In the genomic region with DNA sequence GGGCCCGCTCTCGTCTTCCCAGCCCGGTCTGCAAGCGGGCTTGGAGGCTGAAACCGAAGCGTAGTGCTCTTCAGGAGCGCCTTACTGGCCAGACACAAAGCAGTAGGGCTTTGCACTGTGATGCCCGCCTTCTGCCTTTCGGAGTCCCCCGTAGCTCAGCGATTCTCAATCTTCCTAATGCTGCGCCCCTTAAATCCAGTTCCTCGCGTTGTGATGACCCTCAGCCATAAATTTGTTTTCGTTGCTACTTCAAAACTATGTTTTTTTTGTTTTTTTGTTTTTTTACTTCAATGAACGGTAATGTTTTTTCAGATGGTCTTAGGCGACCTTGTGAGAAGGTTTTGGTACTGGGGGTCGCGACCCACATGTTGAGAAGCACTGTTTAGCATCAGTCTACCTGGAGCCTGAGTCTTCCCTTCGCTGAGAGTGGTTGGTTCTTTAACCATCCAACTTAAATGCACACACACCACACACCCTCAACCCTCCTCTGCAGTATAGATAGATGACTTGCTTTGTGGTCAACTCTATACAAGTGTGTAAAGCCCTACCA, we compare ENCODE assay signal across 8 mouse cellular contexts. TPM values are rescaled to one million over a fixed set of nuclear protein-coding genes. Genes with fewer than 3 reads are reported as not detected.
DNase-seq lines count a peak whose midpoint lies in the region; ATAC-seq and TF ChIP-seq lines count a peak whose summit lies in the region.

No protein-coding gene starts in this region.

- in situ Hi-C loops in CH12.LX (cut with MboI; ENCODE audit: low pct_ligation_motif_present, low pct_unique_long_range_greater_than_20kb, low sequenced_read_pairs): no loop called here

- TF ChIP-seq RAD21 in CH12.LX (IDR thresholded peaks at IDR 0.05; ENCODE audit: low read depth, low read length): no peak

- peak overlapping the region; percentile 57 for H3K27ac ChIP-seq in CH12.LX (ENCODE audit: insufficient read depth, low read depth)
- H3K27ac ChIP-seq in forebrain, embryonic 16.5 days (ENCODE audit: low read length): peak overlapping the region; percentile 84
- peak overlapping the region; percentile 98 for H3K27ac ChIP-seq in liver, postnatal 0 days (ENCODE audit: low read depth)

- TF ChIP-seq EP300 in CH12.LX (IDR thresholded peaks at IDR 0.05; ENCODE audit: low read length): no peak
- TF ChIP-seq EP300 in liver, postnatal 0 days (IDR thresholded peaks at IDR 0.05; ENCODE audit: low read depth): no peak

- H3K79me2 ChIP-seq in CH12.LX (replicated peaks; ENCODE audit: control insufficient read depth, extremely low read depth, insufficient read depth, poor library complexity, severe bottlenecking): peaks cover 48% of the 10 kb centered on the region

- peaks cover 8 to 26% of the 10 kb centered on the region in 2 experiments for H3K36me3 ChIP-seq in CH12.LX (replicated peaks in 1 of 2; ENCODE audit: control insufficient read depth in 1 of 2, insufficient read depth in 1 of 2, low read length in 1 of 2)
- H3K36me3 ChIP-seq in forebrain, embryonic 16.5 days (ENCODE audit: control insufficient read depth, insufficient read depth): no peaks in the 10 kb centered on the region
- H3K36me3 ChIP-seq in liver, postnatal 0 days (replicated peaks; ENCODE audit: insufficient read depth, low read length): peaks cover 3% of the 10 kb centered on the region; the same call in 1 of the 2 replicates

- H3K9me3 ChIP-seq in CH12.LX (replicated peaks; ENCODE audit: low read length): no peaks in the 10 kb centered on the region
- H3K9me3 ChIP-seq in forebrain, embryonic 16.5 days (ENCODE audit: control insufficient read depth, low read length): no peaks in the 10 kb centered on the region
- H3K9me3 ChIP-seq in liver, postnatal 0 days (ENCODE audit: low read length): no peaks in the 10 kb centered on the region

- dilution Hi-C loops in CH12.LX (cut with MboI; ENCODE audit: extremely low pct_ligation_motif_present, extremely low pct_unique_long_range_greater_than_20kb, low sequenced_read_pairs): no loop called here

- H3K4me2 ChIP-seq in CH12.LX (ENCODE audit: insufficient read depth, low read depth, poor library complexity, severe bottlenecking): peak overlapping the region; percentile 91
- peak overlapping the region; percentile 95 for H3K4me2 ChIP-seq in forebrain, embryonic 16.5 days (ENCODE audit: low read length)
- H3K4me2 ChIP-seq in liver, postnatal 0 days (ENCODE audit: low read depth, low read length): peak overlapping the region; percentile 87

- peak; percentile 4 for DNase-seq in embryo, embryonic 11.5 days (ENCODE audit: low read depth, low spot score)
- DNase-seq in embryo, embryonic 11 days: no peak
- no peak for DNase-seq in CH12.LX (ENCODE audit: extremely low read depth)
- no peak for DNase-seq in liver, postnatal 0 days
- no peak for DNase-seq in layer of hippocampus, adult 9-11 months
- DNase-seq in natural killer cell, adult 2 months (ENCODE audit: low spot score in 2 of 2): no peak
- no peak for DNase-seq in T-cell, adult 2 months (ENCODE audit: low spot score)

- H3K4me1 ChIP-seq in CH12.LX (ENCODE audit: control insufficient read depth in 1 of 2, insufficient read depth in 2 of 2): peaks cover 5 to 37% of the 10 kb centered on the region in 2 experiments
- H3K4me1 ChIP-seq in forebrain, embryonic 16.5 days (replicated peaks; ENCODE audit: control insufficient read depth, insufficient read depth, low read length): peaks cover 14% of the 10 kb centered on the region
- H3K4me1 ChIP-seq in liver, postnatal 0 days (ENCODE audit: insufficient read depth): peaks cover 11% of the 10 kb centered on the region

- ATAC-seq in forebrain, embryonic 16.5 days: peak; percentile 6; the same call in 1 of the 2 replicates
- ATAC-seq in liver, postnatal 0 days: peak; percentile 33

- H3K9ac ChIP-seq in CH12.LX (ENCODE audit: insufficient read depth, low read depth): peak overlapping the region; percentile 82
- H3K9ac ChIP-seq in forebrain, embryonic 16.5 days (replicated peaks; ENCODE audit: low read depth, low read length): peak overlapping the region; percentile 97
- H3K9ac ChIP-seq in liver, postnatal 0 days (replicated peaks): peak overlapping the region; percentile 82

- 1% methylated on average over 20 of the region's 20 CpGs for WGBS in forebrain, embryonic 16.5 days
- 3% methylated on average over 20 of the region's 20 CpGs for WGBS in liver, postnatal 0 days (ENCODE audit: insufficient replicate concordance)

- TF ChIP-seq POLR2A in CH12.LX (IDR thresholded peaks at IDR 0.05; ENCODE audit: low read depth, low read length): no peak

- peak overlapping the region; percentile 76 to 98 (median 91) for H3K4me3 ChIP-seq in CH12.LX (replicated peaks in 1 of 3; ENCODE audit: low read depth in 2 of 3, low read length in 2 of 3, poor library complexity in 1 of 3)
- H3K4me3 ChIP-seq in forebrain, embryonic 16.5 days (replicated peaks; ENCODE audit: low read length): peak overlapping the region; percentile 100
- peak overlapping the region; percentile 86 for H3K4me3 ChIP-seq in liver, postnatal 0 days (ENCODE audit: low read depth, low read length)

- no peaks in the 10 kb centered on the region for H3K27me3 ChIP-seq in CH12.LX (replicated peaks)
- H3K27me3 ChIP-seq in forebrain, embryonic 16.5 days (replicated peaks; ENCODE audit: control insufficient read depth, insufficient read depth, low read length): no peaks in the 10 kb centered on the region
- no peaks in the 10 kb centered on the region for H3K27me3 ChIP-seq in liver, postnatal 0 days (ENCODE audit: insufficient read depth, low read length)

- TF ChIP-seq CTCF in CH12.LX (conservative IDR thresholded peaks at IDR 0.05 in 1 of 2, IDR thresholded peaks at IDR 0.05 in 1 of 2; ENCODE audit: low read depth in 2 of 2, low read length in 2 of 2): no peak
- TF ChIP-seq CTCF in liver, postnatal 0 days (IDR thresholded peaks at IDR 0.05; ENCODE audit: low read depth): no peak

TF ChIP-seq in CH12.LX, 34 proteins besides CTCF, POLR2A, EP300 and RAD21:
- no peak for TF ChIP-seq UBTF (IDR thresholded peaks at IDR 0.05; ENCODE audit: low read depth, low read length)
- TF ChIP-seq GABPA (IDR thresholded peaks at IDR 0.05; ENCODE audit: insufficient replicate concordance, low read depth, low read length): no peak
- TF ChIP-seq ELF1 (IDR thresholded peaks at IDR 0.05; ENCODE audit: low read depth, low read length): no peak
- TF ChIP-seq JUND (conservative IDR thresholded peaks at IDR 0.05; ENCODE audit: low read depth, low read length): no peak
- no peak for TF ChIP-seq MAFK (IDR thresholded peaks at IDR 0.05; ENCODE audit: insufficient replicate concordance, low read length)
- no peak for TF ChIP-seq USF1 (IDR thresholded peaks at IDR 0.05; ENCODE audit: low read depth, low read length)
- no peak for TF ChIP-seq E2F4 (IDR thresholded peaks at IDR 0.05; ENCODE audit: insufficient replicate concordance, low read depth, low read length)
- TF ChIP-seq KAT2A (IDR thresholded peaks at IDR 0.05; ENCODE audit: insufficient replicate concordance, low read length): no peak
- no peak for TF ChIP-seq MXI1 (IDR thresholded peaks at IDR 0.05; ENCODE audit: low read depth, low read length)
- no peak for TF ChIP-seq ZC3H11A (IDR thresholded peaks at IDR 0.05; ENCODE audit: low read depth, low read length)
- TF ChIP-seq SMC3 (IDR thresholded peaks at IDR 0.05; ENCODE audit: low read depth, low read length): no peak
- TF ChIP-seq HCFC1 (IDR thresholded peaks at IDR 0.05; ENCODE audit: low read depth, low read length): no peak
- TF ChIP-seq ZKSCAN1 (IDR thresholded peaks at IDR 0.05; ENCODE audit: borderline replicate concordance, low read depth, low read length): no peak
- no peak for TF ChIP-seq MAX (IDR thresholded peaks at IDR 0.05; ENCODE audit: low read length)
- TF ChIP-seq CHD2 (IDR thresholded peaks at IDR 0.05; ENCODE audit: low read length): no peak
- no peak for TF ChIP-seq PAX5 (IDR thresholded peaks at IDR 0.05; ENCODE audit: low read length)

RNA-seq across cellular contexts. Expression of gene Psma6, which starts 15.2 kb away (rescaled TPM):
- 271 and 319 TPM in 2 replicates for total RNA-seq in CH12.LX (2012; rRNA removed)
- 585 and 610 TPM in 2 replicates for total RNA-seq in CH12.LX (2014; rRNA removed)
- 307 and 352 TPM in 2 replicates for polyA plus RNA-seq in CH12.LX (2012; ENCODE audit: insufficient read length, low read depth)
- 434 and 452 TPM in 2 replicates for polyA plus RNA-seq in forebrain, embryonic 16.5 days (2015; fragmentation: Nextera tagmentation; extraction: Ambion mirVana)
- 177 and 184 TPM in 2 replicates for polyA plus RNA-seq in liver, postnatal 0 days (2015; fragmentation: Nextera tagmentation; extraction: Ambion mirVana)
